ENCODE assay signal across 9 mouse cellular contexts in genomic region chr19:8981450-8982168, GRCm38 (mm10). TPM values are rescaled to one million over a fixed set of nuclear protein-coding genes. Genes with fewer than 3 reads are reported as not detected.
DNase-seq lines count a peak whose midpoint lies in the region; TF ChIP-seq lines count a peak whose summit lies in the region.
"Had no signal": no experiment of that assay in that cellular context is flagged by ENCODE, and none has a peak within 500 bp of the region (broad histone marks: within the 10 kb centered on the region; RNA-seq: fewer than 3 reads in every experiment).

No protein-coding gene starts in this region.

- intact Hi-C loops in heart, postnatal 25 days (cut with DNase I): no loop called here
- intact Hi-C loops in gastrocnemius, adult 2 months (cut with DNase I): no loop called here

- peak; percentile 95 for DNase-seq in heart, adult 11 months
- DNase-seq in heart, postnatal 25 days (ENCODE audit: low spot score): no peak
- DNase-seq in lung, postnatal 10 days: peak; percentile 49
- DNase-seq in lung, postnatal 25 days (ENCODE audit: low spot score): no peak
- DNase-seq in gastrocnemius, adult 2 months: peak; percentile 82
- DNase-seq in natural killer cell, adult 2 months (ENCODE audit: low spot score in 2 of 2): peak; percentile 41 to 42
- no peak for DNase-seq in thymus, postnatal 10 days (ENCODE audit: low spot score in 2 of 2)
- DNase-seq in layer of hippocampus, postnatal 25 days (ENCODE audit: extremely low spot score in 1 of 2, low spot score in 1 of 2): no peak
- DNase-seq: thymus, adult 18-20 months had no signal

- peak overlapping the region; percentile 100 for H3K27ac ChIP-seq in gastrocnemius, adult 2 months

- TF ChIP-seq CTCF in gastrocnemius, adult 2 months (IDR thresholded peaks at IDR 0.05): no peak

- peak overlapping the region; percentile 25; the same call in 1 of the 2 replicates for H3K4me3 ChIP-seq in gastrocnemius, adult 2 months

RNA-seq across cellular contexts. Expression of gene Ahnak, which starts 7.5 kb away (rescaled TPM):
- 100 to 1,000 TPM; 283 to 326 TPM for total RNA-seq in heart, postnatal 25 days (2021)
- 100 to 1,000 TPM; 212 to 217 TPM for total RNA-seq in gastrocnemius, adult 2 months (2021)
- total RNA-seq in layer of hippocampus, postnatal 25 days (2021): 10 to 100 TPM; 14.7 to 15.7 TPM

RNA-seq across cellular contexts. Expression of gene Eef1g, which starts 14.8 kb away (rescaled TPM):
- 100 to 1,000 TPM; 241 to 256 TPM for total RNA-seq in heart, postnatal 25 days (2021)
- total RNA-seq in gastrocnemius, adult 2 months (2021): 100 to 1,000 TPM; 423 to 463 TPM
- 100 to 1,000 TPM; 215 to 256 TPM for total RNA-seq in layer of hippocampus, postnatal 25 days (2021)

RNA-seq across cellular contexts. Expression of gene Tut1, which starts 28.0 kb away (rescaled TPM):
- 1 to 10 TPM; 7.2 to 8.8 TPM for total RNA-seq in heart, postnatal 25 days (2021)
- total RNA-seq in gastrocnemius, adult 2 months (2021): 10 to 100 TPM in 1 of 2 experiments, 1 to 10 TPM in 1; 7.9 to 10.4 TPM
- total RNA-seq in layer of hippocampus, postnatal 25 days (2021): 10 to 100 TPM; 19.4 to 20.1 TPM

RNA-seq across cellular contexts. Expression of gene Mta2, which starts 39.9 kb away (rescaled TPM):
- total RNA-seq in heart, postnatal 25 days (2021): 10 to 100 TPM; 29.5 to 32.3 TPM
- 10 to 100 TPM; 23.5 to 27.2 TPM for total RNA-seq in gastrocnemius, adult 2 months (2021)
- total RNA-seq in layer of hippocampus, postnatal 25 days (2021): 10 to 100 TPM; 51.2 to 58.4 TPM

RNA-seq across cellular contexts. Expression of gene Eml3, which starts 52.3 kb away (rescaled TPM):
- 1 to 10 TPM; 8.9 to 9.1 TPM for total RNA-seq in heart, postnatal 25 days (2021)
- total RNA-seq in gastrocnemius, adult 2 months (2021): 1 to 10 TPM; 3.4 to 6.2 TPM
- total RNA-seq in layer of hippocampus, postnatal 25 days (2021): 10 to 100 TPM in 1 of 2 experiments, 1 to 10 TPM in 1; 9.1 to 11.1 TPM

Comparison
In these comparisons a context has a peak if more than half of its experiments do, and no peak if none do; other contexts are left out.
1. DNase-seq: peak in heart, adult 11 months (single experiment), lung, postnatal 10 days (single experiment), gastrocnemius, adult 2 months (single experiment) and natural killer cell, adult 2 months (2 of 2); none in heart, postnatal 25 days (single experiment), lung, postnatal 25 days (single experiment), thymus, postnatal 10 days (0 of 2) and layer of hippocampus, postnatal 25 days (0 of 2).
2. RNA of gene Ahnak, which starts 7.5 kb away (total RNA-seq): 283 to 326 TPM in heart, postnatal 25 days and 212 to 217 TPM in gastrocnemius, adult 2 months; 14.7 to 15.7 TPM in layer of hippocampus, postnatal 25 days; every median in the first group is over 10 times any median in the second.